Mouse (Mus musculus) midbrain, embryonic 12.5 days (tissue): ENCODE measurements around the gene Pdcd2. TPM values are rescaled to one million over a fixed set of nuclear protein-coding genes. Genes with fewer than 3 reads are reported as not detected.

Source experiments
- ATAC-seq: fragments of 200-750 bp; cut with Nextera tagmentation; 2 replicates; pipeline ENCODE4 v1.8.0; 2017; ENCODE audit warnings: low read depth, moderate TSS enrichment, moderate library complexity; ENCODE audit not compliant: low FRiP score
- H3K27ac ChIP-seq: fragments of 300-500 bp; sonication (generic); replicated peaks from 2 replicates; pipeline ENCODE4 v1.5.1; 2016; ENCODE audit warnings: mild to moderate bottlenecking
- H3K27me3 ChIP-seq: fragments of 300-500 bp; sonication (generic); 2 replicates; pipeline ENCODE4 v1.6.1; 2016; ENCODE audit warnings: mild to moderate bottlenecking
- H3K36me3 ChIP-seq: fragments of 300-500 bp; sonication (generic); 2 replicates; pipeline ENCODE4 v1.6.1; 2016
- H3K4me1 ChIP-seq: fragments of 300-500 bp; sonication (generic); 2 replicates; pipeline ENCODE4 v1.6.1; 2016
- H3K4me2 ChIP-seq: fragments of 300-500 bp; sonication (generic); replicated peaks from 2 replicates; pipeline ENCODE4 v1.6.1; 2016; ENCODE audit warnings: mild to moderate bottlenecking, moderate library complexity
- H3K4me3 ChIP-seq: fragments of 300-500 bp; sonication (generic); 2 replicates; pipeline ENCODE4 v1.5.1; 2016; ENCODE audit warnings: mild to moderate bottlenecking
- H3K9ac ChIP-seq: fragments of 300-500 bp; sonication (generic); replicated peaks from 2 replicates; pipeline ENCODE4 v1.6.1; 2016; ENCODE audit warnings: mild to moderate bottlenecking, moderate library complexity
- H3K9me3 ChIP-seq: fragments of 300-500 bp; sonication (generic); 2 replicates; pipeline ENCODE4 v1.6.1; 2016; ENCODE audit warnings: mild to moderate bottlenecking
- WGBS: fragments of 180-500 bp; shearing (Covaris S2); methylation state at CpG from one replicate; pipeline ENCODE4 v1.1.7; 2016; 5-methylcytosine and 5-hydroxymethylcytosine counted together
- polyA plus RNA-seq: library from polyadenylated mRNA; unstranded; fragments of >200 nt; fragmentation: Nextera tagmentation; extraction: Ambion mirVana; gene quantifications from 2 replicates; pipeline ENCODE4 v1.2.1, GENCODE M21; 2016

Gene Pdcd2
- polyA plus RNA-seq, 1 experiment from 2014 or later = 61.7 TPM

GRCm38 (mm10) chr17:15497882-15498752 is 29.0 kb downstream of the Pdcd2 start:
- Histone ChIP-seq H3K27me3 (no peaks in the 10 kb centered on the region), H3K27ac (peak overlapping the region; percentile 96), H3K9me3 (no peaks in the 10 kb centered on the region), H3K36me3 (peaks cover 18% of the 10 kb centered on the region), H3K9ac (peak overlapping the region; percentile 85), H3K4me1 (peaks cover 32% of the 10 kb centered on the region), H3K4me3 (peak overlapping the region; percentile 91), H3K4me2 (peak overlapping the region; percentile 82)
- peak; percentile 95 for ATAC-seq
- under 1% methylated on average over 50 of the region's 50 CpGs for WGBS

- 0 out of 2 replicates have a peak, but pooled peaks cover 3% of the 10 kb centered on the region for H3K4me1 ChIP-seq
- no peak overlapping the region for H3K4me2 ChIP-seq
- H3K27ac ChIP-seq = no peak overlapping the region
- no peak for ATAC-seq
- H3K4me3 ChIP-seq = no peak overlapping the region
- H3K27me3 ChIP-seq = no peaks in the 10 kb centered on the region
- 93% methylated on average over 7 of the region's 7 CpGs for WGBS
- peaks cover 58% of the 10 kb centered on the region for H3K36me3 ChIP-seq
- H3K9me3 ChIP-seq = no peaks in the 10 kb centered on the region
- H3K9ac ChIP-seq = no peak overlapping the region
These were observed 36.6 kb downstream of the Pdcd2 start for GRCm38 (mm10) chr17:15490542-15490941.

DNA sequence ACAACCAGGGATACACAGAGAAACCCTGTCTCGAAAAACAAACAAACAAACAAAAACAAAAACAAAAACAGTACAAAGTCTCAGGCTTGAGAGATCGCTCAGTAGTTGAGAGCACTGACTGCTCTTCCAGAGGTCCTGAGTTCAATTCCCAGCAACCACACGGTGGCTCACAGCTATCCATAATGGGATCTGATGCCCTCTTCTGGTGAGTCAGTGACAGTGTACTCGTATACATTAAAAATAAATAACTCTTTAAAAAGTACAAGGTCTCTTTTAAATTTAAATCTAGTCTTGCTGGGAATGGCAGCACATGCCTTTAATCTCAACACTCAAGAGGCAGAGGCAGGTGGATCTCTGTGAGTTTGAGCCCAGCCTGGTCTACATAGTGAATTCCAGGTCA is 54.4 kb downstream of the Pdcd2 start:
- Histone ChIP-seq H3K27ac (no peak overlapping the region), H3K4me2 (no peak overlapping the region), H3K36me3 (peaks cover 79% of the 10 kb centered on the region), H3K9ac (no peak overlapping the region), H3K4me3 (no peak overlapping the region), H3K27me3 (no peaks in the 10 kb centered on the region), H3K4me1 (no peaks in the 10 kb centered on the region), H3K9me3 (no peaks in the 10 kb centered on the region)
- ATAC-seq = no peak
- WGBS = 92% methylated on average over 4 of the region's 4 CpGs

Other genes starting within 250 kb of the Pdcd2 start
- gene Dll1, start 150.4 kb downstream of the Pdcd2 start, polyA plus RNA-seq = 83.5 and 84.4 TPM in 2 replicates
- 40.4 and 44.3 TPM in 2 replicates for gene Fam120b, start 131.1 kb downstream of the Pdcd2 start, polyA plus RNA-seq
- 233 and 244 TPM in 2 replicates for gene Psmb1, start 27.6 kb downstream of the Pdcd2 start, polyA plus RNA-seq
- gene Tbp, start 27.4 kb downstream of the Pdcd2 start, polyA plus RNA-seq = 64.6 and 66.4 TPM in 2 replicates
- 3.8 and 4.2 TPM in 2 replicates for gene Prdm9, start 37.1 kb upstream of the Pdcd2 start, polyA plus RNA-seq
- gene Chd1, start 177.7 kb upstream of the Pdcd2 start, polyA plus RNA-seq = 45.8 and 49.5 TPM in 2 replicates